Mouse (Mus musculus) ES-Bruce4 (cell line): Measurements from ENCODE around the gene Tdrd1. TPM values are rescaled to one million over a fixed set of nuclear protein-coding genes. Genes with fewer than 3 reads are reported as not detected.

ENCODE experiments used
- H3K27ac ChIP-seq: 2 replicates; pipeline ENCODE4 v1.5.1; 2012; ENCODE audit warnings: low read length, inconsistent platforms; ENCODE audit not compliant: insufficient read depth
- H3K27me3 ChIP-seq: 2 replicates; pipeline ENCODE4 v1.6.1; 2012; ENCODE audit warnings: mild to moderate bottlenecking, low read length, inconsistent platforms; ENCODE audit not compliant: control insufficient read depth, poor library complexity, insufficient read depth, severe bottlenecking
- H3K36me3 ChIP-seq: 2 replicates; pipeline ENCODE4 v1.6.1; 2012; ENCODE audit warnings: inconsistent platforms, mild to moderate bottlenecking, low read length, moderate library complexity; ENCODE audit not compliant: control insufficient read depth, poor library complexity, insufficient read depth, severe bottlenecking
- H3K4me1 ChIP-seq: one replicate; pipeline ENCODE4 v1.8.1; 2011; ENCODE audit warnings: low read length; ENCODE audit not compliant: control insufficient read depth, insufficient read depth
- H3K4me3 ChIP-seq: 2 replicates; pipeline ENCODE4 v1.5.1; 2011; ENCODE audit warnings: low read depth, mild to moderate bottlenecking, low read length
- H3K9ac ChIP-seq: 2 replicates; pipeline ENCODE4 v1.6.1; 2012; ENCODE audit warnings: low read depth, mild to moderate bottlenecking, inconsistent platforms; ENCODE audit not compliant: poor library complexity, severe bottlenecking
- H3K9me3 ChIP-seq: replicated peaks from 2 replicates; pipeline ENCODE4 v1.6.1; 2012; ENCODE audit warnings: mild to moderate bottlenecking, low read length, inconsistent platforms; ENCODE audit not compliant: control insufficient read depth, poor library complexity, insufficient read depth, severe bottlenecking
- CTCF ChIP-seq: IDR thresholded peaks from one replicate; pipeline ENCODE4 v1.8.1; 2011; ENCODE audit warnings: low read depth, low read length
- EP300 ChIP-seq: IDR thresholded peaks from 2 replicates; pipeline ENCODE4 v1.6.1; 2011; ENCODE audit warnings: low read depth, low read length; ENCODE audit not compliant: insufficient read depth
- POLR2A ChIP-seq: IDR thresholded peaks from one replicate; pipeline ENCODE4 v1.8.1; 2011; ENCODE audit warnings: low read length; ENCODE audit not compliant: insufficient read depth
- polyA plus RNA-seq: library from polyadenylated mRNA; stranded (reverse); fragments of >200 nt; gene quantifications from 2 replicates; pipeline ENCODE4 v1.2.4, GENCODE M21; 2011; ENCODE audit warnings: low read depth; ENCODE audit not compliant: missing spikeins, insufficient read depth, insufficient read length

Tdrd1 gene
- polyA plus RNA-seq, 1 experiment = 1.7 TPM

DNA sequence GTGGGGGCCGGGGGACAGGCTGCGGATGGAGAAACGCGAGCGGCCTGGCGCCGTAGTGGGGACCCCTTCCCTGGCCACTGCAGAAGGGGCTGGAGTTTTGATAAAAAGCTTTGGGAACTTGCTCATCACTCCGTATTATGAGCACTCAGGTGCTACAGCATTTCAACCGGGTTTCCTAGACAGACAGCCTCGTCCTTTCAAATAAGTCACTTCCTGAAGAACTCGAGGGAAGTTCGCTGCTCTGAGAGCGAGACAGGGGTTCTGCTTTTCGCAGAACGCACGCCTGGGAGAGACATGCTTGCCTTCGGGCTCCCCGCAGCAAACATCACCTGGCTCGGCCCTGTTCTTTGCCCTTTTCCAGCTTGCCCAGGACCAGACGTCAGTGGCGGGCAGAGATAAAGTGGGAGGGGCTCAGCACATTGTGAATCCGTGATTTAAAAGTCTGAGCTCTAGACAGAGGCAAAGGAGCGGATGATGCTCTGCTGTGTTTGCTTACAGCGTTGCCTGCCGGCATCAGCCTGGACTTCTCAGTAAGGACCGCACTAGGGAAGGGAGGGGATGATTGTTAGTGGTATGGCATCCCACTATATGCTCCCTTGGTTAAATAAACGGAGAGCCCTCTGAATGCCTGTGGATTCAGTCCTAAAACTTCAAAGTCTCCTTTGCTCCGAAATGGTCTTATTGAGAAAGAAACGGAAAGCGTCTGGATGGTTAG lies 48.7 kb downstream of the Tdrd1 start:
- Histone ChIP-seq H3K9me3 (no peaks in the 10 kb centered on the region), H3K9ac (peak overlapping the region; percentile 26), H3K4me3 (peak overlapping the region; percentile 39), H3K27ac (no peak overlapping the region), H3K4me1 (peaks cover under 1% of the 10 kb centered on the region), H3K27me3 (peaks cover 2% of the 10 kb centered on the region; the same call in 1 of the 2 replicates), H3K36me3 (no peaks in the 10 kb centered on the region)
- TF ChIP-seq EP300 (no peak), CTCF (no peak), POLR2A (no peak)

DNA sequence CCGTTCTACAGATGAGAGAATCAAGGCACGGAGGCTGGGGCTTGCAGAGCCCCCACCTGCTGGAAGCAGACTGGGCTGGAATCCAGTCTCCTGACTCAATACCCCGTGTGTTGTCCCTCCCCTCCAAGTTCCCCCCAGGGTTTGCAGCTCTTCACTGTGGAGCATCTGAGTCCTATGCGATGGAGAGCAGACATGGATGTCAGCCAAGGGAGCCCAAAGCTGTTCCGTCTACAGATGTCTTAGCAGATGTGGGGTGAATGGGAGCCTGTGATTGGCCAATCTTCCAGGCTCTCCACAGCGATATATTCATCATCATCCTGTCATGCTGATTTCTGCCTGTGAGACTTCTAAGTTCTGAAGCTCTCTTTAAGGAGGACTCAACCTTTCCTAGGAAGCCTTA lies 51.4 kb downstream of the Tdrd1 start:
- no peak overlapping the region for H3K27ac ChIP-seq
- no peaks in the 10 kb centered on the region for H3K36me3 ChIP-seq
- peaks cover 8% of the 10 kb centered on the region for H3K4me1 ChIP-seq
- TF ChIP-seq CTCF (no peak), POLR2A (no peak), EP300 (no peak)
- H3K9ac ChIP-seq = no peak overlapping the region
- H3K27me3 ChIP-seq = peaks cover 2% of the 10 kb centered on the region; the same call in 1 of the 2 replicates
- no peak overlapping the region for H3K4me3 ChIP-seq
- no peaks in the 10 kb centered on the region for H3K9me3 ChIP-seq

DNA sequence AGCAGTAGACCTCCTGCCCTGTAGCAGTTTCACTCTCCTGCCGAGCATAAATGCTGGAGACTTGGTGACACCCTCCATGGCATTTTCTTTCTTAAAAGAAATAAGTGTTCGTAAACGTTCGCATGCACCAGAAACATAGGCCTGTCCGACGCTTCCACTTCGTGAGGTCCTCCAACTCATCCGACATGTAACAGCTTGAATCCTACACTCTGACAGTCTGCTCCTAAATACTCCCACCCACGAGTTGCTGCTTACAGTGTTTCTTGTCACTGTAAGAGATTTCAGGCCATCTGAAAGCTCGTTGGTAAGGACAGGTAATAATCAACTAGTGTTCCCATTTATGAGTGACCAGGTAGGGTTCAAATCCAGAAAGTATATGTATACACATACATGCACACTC lies 61.9 kb downstream of the Tdrd1 start:
- no peaks in the 10 kb centered on the region for H3K4me1 ChIP-seq
- TF ChIP-seq CTCF (no peak), EP300 (no peak), POLR2A (no peak)
- H3K9me3 ChIP-seq = no peaks in the 10 kb centered on the region
- H3K36me3 ChIP-seq = no peaks in the 10 kb centered on the region
- H3K27me3 ChIP-seq = no peaks in the 10 kb centered on the region
- no peak overlapping the region for H3K4me3 ChIP-seq
- H3K27ac ChIP-seq = no peak overlapping the region
- no peak overlapping the region for H3K9ac ChIP-seq

DNA sequence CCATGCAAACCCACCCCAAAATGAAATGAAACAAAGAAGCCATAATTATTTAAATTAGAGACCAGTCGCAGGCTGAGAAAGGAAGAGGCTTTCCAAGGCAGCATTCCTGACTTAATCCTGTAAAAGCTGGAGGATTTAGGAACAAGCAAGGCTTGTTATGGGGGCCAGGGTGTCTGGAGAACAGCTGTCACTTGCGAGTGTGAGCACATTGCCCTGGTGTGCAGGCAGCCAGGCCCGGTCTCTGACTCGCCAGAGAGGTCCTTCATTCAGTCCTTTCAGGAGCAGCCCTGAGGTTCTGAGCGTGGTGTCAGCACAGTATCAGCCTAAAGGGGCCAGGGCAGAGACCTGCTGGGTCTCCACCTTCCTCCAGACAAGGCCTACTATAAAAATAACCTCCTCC lies 62.6 kb downstream of the Tdrd1 start:
- H3K4me1 ChIP-seq = no peaks in the 10 kb centered on the region
- H3K4me3 ChIP-seq = no peak overlapping the region
- TF ChIP-seq EP300 (no peak), CTCF (no peak), POLR2A (no peak)
- H3K27ac ChIP-seq = no peak overlapping the region
- no peaks in the 10 kb centered on the region for H3K9me3 ChIP-seq
- H3K9ac ChIP-seq = no peak overlapping the region
- H3K27me3 ChIP-seq = no peaks in the 10 kb centered on the region
- H3K36me3 ChIP-seq = no peaks in the 10 kb centered on the region

DNA sequence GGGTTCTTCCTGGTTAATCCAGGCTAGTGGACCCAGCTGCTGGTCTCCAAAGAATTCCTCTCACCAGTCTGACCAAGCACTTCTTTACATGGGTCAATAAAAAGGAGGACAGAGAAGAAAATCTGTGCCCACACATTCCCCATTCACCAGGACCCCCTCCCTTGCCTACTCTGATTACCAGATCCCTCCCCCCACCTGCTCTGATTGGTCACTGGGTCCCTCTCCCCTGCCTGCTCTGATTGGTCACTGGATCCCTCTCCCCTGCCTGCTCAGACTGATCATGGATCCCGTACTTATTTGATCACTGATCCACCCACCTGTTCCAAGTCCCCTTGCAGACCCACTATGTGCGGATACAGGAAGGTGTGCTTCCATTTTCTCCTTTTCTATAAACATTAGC lies 65.4 kb downstream of the Tdrd1 start:
- Histone ChIP-seq H3K4me3 (no peak overlapping the region), H3K9ac (no peak overlapping the region), H3K36me3 (no peaks in the 10 kb centered on the region), H3K9me3 (no peaks in the 10 kb centered on the region), H3K27ac (no peak overlapping the region), H3K27me3 (no peaks in the 10 kb centered on the region), H3K4me1 (no peaks in the 10 kb centered on the region)
- no peak for TF ChIP-seq POLR2A
- TF ChIP-seq EP300 = no peak
- no peak for TF ChIP-seq CTCF

DNA sequence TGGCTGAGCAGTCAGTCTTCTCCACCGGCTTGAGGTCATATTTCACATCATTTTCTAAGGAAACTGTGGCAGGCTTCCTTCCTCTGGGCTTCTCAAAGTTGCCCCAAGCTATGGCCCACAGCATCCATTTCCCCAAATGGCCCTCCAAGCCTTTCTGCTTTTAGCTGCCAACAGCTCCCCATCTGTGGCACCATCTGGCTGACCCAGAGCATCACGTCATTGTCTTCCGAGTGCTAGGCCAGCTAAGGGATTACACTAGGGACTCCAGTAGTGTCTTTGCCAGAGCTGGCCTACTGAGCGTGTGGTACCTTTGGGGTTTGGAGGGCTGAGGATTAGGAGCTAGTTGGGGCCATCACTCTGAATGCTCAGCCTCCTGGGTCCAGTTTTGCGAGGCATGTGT lies 66.6 kb downstream of the Tdrd1 start:
- no peak overlapping the region for H3K27ac ChIP-seq
- TF ChIP-seq EP300 (no peak), CTCF (no peak), POLR2A (no peak)
- H3K4me3 ChIP-seq = no peak overlapping the region
- H3K9me3 ChIP-seq = no peaks in the 10 kb centered on the region
- no peaks in the 10 kb centered on the region for H3K27me3 ChIP-seq
- no peak overlapping the region for H3K9ac ChIP-seq
- no peaks in the 10 kb centered on the region for H3K36me3 ChIP-seq
- no peaks in the 10 kb centered on the region for H3K4me1 ChIP-seq
